Mouse (Mus musculus): ENCODE data around the gene Tcam1. TPM values are rescaled to one million over a fixed set of nuclear protein-coding genes. Genes with fewer than 3 reads are reported as not detected.

The Tcam1 gene
- polyA plus RNA-seq, 1 experiment from 2014 or later: 0.21 TPM

GRCm38 (mm10) chr11:106274971-106275411, 1.5 kb upstream of the Tcam1 start:
- Histone ChIP-seq H3K27ac (replicated peaks) (peak overlapping the region; percentile 31), H3K36me3 (replicated peaks) (peaks cover 7% of the 10 kb centered on the region), H3K27me3 (replicated peaks; ENCODE audit: low read depth, poor library complexity, severe bottlenecking) (0 out of 2 replicates have a peak, but pooled peaks cover 11% of the 10 kb centered on the region), H3K9me3 (no peaks in the 10 kb centered on the region), H3K4me3 (no peak overlapping the region), H3K4me1 (peaks cover 52% of the 10 kb centered on the region)
- no peak for DNase-seq (ENCODE audit: low spot score)
- 88% methylated on average over 7 of the region's 7 CpGs for WGBS

- Histone ChIP-seq H3K9me3 (no peaks in the 10 kb centered on the region), H3K27ac (replicated peaks) (no peak overlapping the region), H3K4me3 (no peak overlapping the region), H3K36me3 (replicated peaks) (no peaks in the 10 kb centered on the region), H3K4me1 (0 out of 2 replicates have a peak, but pooled peaks cover 3% of the 10 kb centered on the region), H3K27me3 (replicated peaks; ENCODE audit: low read depth, poor library complexity, severe bottlenecking) (0 out of 2 replicates have a peak, but pooled peaks cover 7% of the 10 kb centered on the region)
- WGBS: 85% methylated on average over 6 of the region's 6 CpGs
- DNase-seq (ENCODE audit: low spot score): no peak
These were observed 6.0 kb downstream of the Tcam1 start for GRCm38 (mm10) chr11:106282452-106282851.

- H3K27me3 ChIP-seq (replicated peaks; ENCODE audit: low read depth, poor library complexity, severe bottlenecking): 0 out of 2 replicates have a peak, but pooled peaks cover under 1% of the 10 kb centered on the region
- WGBS: 81% methylated on average over 4 of the region's 4 CpGs
- H3K4me1 ChIP-seq: 0 out of 2 replicates have a peak, but pooled peaks cover 3% of the 10 kb centered on the region
- H3K9me3 ChIP-seq: no peaks in the 10 kb centered on the region
- no peaks in the 10 kb centered on the region for H3K36me3 ChIP-seq (replicated peaks)
- no peak overlapping the region for H3K4me3 ChIP-seq
- H3K27ac ChIP-seq (replicated peaks): no peak overlapping the region
- no peak for DNase-seq (ENCODE audit: low spot score)
These were observed 6.9 kb downstream of the Tcam1 start for GRCm38 (mm10) chr11:106283371-106283770.

- Histone ChIP-seq H3K4me1 (0 out of 2 replicates have a peak, but pooled peaks cover 3% of the 10 kb centered on the region), H3K27ac (replicated peaks) (no peak overlapping the region), H3K9me3 (no peaks in the 10 kb centered on the region), H3K27me3 (replicated peaks; ENCODE audit: low read depth, poor library complexity, severe bottlenecking) (no peaks in the 10 kb centered on the region), H3K36me3 (replicated peaks) (no peaks in the 10 kb centered on the region), H3K4me3 (no peak overlapping the region)
- WGBS: 79% methylated on average over 8 of the region's 8 CpGs
- DNase-seq (ENCODE audit: low spot score): no peak
These were observed 7.7 kb downstream of the Tcam1 start for GRCm38 (mm10) chr11:106284126-106284525.

- no peaks in the 10 kb centered on the region for H3K27me3 ChIP-seq (replicated peaks; ENCODE audit: low read depth, poor library complexity, severe bottlenecking)
- H3K9me3 ChIP-seq: no peaks in the 10 kb centered on the region
- no peaks in the 10 kb centered on the region for H3K36me3 ChIP-seq (replicated peaks)
- no peak overlapping the region for H3K4me3 ChIP-seq
- WGBS: 90% methylated on average over 7 of the region's 7 CpGs
- DNase-seq (ENCODE audit: low spot score): no peak
- H3K4me1 ChIP-seq: 0 out of 2 replicates have a peak, but pooled peaks cover 3% of the 10 kb centered on the region
- H3K27ac ChIP-seq (replicated peaks): no peak overlapping the region
These were observed 9.7 kb downstream of the Tcam1 start for GRCm38 (mm10) chr11:106286206-106286605.

GRCm38 (mm10) chr11:106286987-106287386, 10.5 kb downstream of the Tcam1 start:
- Histone ChIP-seq H3K36me3 (replicated peaks) (no peaks in the 10 kb centered on the region), H3K27ac (replicated peaks) (no peak overlapping the region), H3K4me3 (no peak overlapping the region), H3K9me3 (no peaks in the 10 kb centered on the region), H3K4me1 (0 out of 2 replicates have a peak, but pooled peaks cover 3% of the 10 kb centered on the region), H3K27me3 (replicated peaks; ENCODE audit: low read depth, poor library complexity, severe bottlenecking) (no peaks in the 10 kb centered on the region)
- WGBS: 76% methylated on average over 11 of the region's 11 CpGs
- DNase-seq (ENCODE audit: low spot score): no peak

GRCm38 (mm10) chr11:106289369-106289768, 12.9 kb downstream of the Tcam1 start:
- no peak for DNase-seq (ENCODE audit: low spot score)
- Histone ChIP-seq H3K36me3 (replicated peaks) (no peaks in the 10 kb centered on the region), H3K4me3 (no peak overlapping the region), H3K27me3 (replicated peaks; ENCODE audit: low read depth, poor library complexity, severe bottlenecking) (no peaks in the 10 kb centered on the region), H3K9me3 (no peaks in the 10 kb centered on the region), H3K4me1 (0 out of 2 replicates have a peak, but pooled peaks cover 3% of the 10 kb centered on the region), H3K27ac (replicated peaks) (no peak overlapping the region)
- WGBS: 76% methylated on average over 8 of the region's 8 CpGs

GRCm38 (mm10) chr11:106290376-106290775, 13.9 kb downstream of the Tcam1 start:
- 87% methylated on average over 5 of the region's 5 CpGs for WGBS
- Histone ChIP-seq H3K27me3 (replicated peaks; ENCODE audit: low read depth, poor library complexity, severe bottlenecking) (no peaks in the 10 kb centered on the region), H3K9me3 (no peaks in the 10 kb centered on the region), H3K27ac (replicated peaks) (no peak overlapping the region), H3K4me3 (no peak overlapping the region), H3K4me1 (0 out of 2 replicates have a peak, but pooled peaks cover 3% of the 10 kb centered on the region), H3K36me3 (replicated peaks) (no peaks in the 10 kb centered on the region)
- DNase-seq (ENCODE audit: low spot score): no peak

GRCm38 (mm10) chr11:106291861-106292260, 15.4 kb downstream of the Tcam1 start:
- no peak overlapping the region for H3K27ac ChIP-seq (replicated peaks)
- no peaks in the 10 kb centered on the region for H3K4me1 ChIP-seq
- no peak for DNase-seq (ENCODE audit: low spot score)
- H3K4me3 ChIP-seq: no peak overlapping the region
- no peaks in the 10 kb centered on the region for H3K27me3 ChIP-seq (replicated peaks; ENCODE audit: low read depth, poor library complexity, severe bottlenecking)
- 91% methylated on average over 2 of the region's 2 CpGs for WGBS
- no peaks in the 10 kb centered on the region for H3K9me3 ChIP-seq
- no peaks in the 10 kb centered on the region for H3K36me3 ChIP-seq (replicated peaks)

- H3K4me3 ChIP-seq: no peak within 1 kb of the TSS
- no peaks in the 10 kb centered on the region for H3K36me3 ChIP-seq (replicated peaks)
- no peaks in the 10 kb centered on the region for H3K27me3 ChIP-seq (replicated peaks; ENCODE audit: low read depth, poor library complexity, severe bottlenecking)
- no peak for DNase-seq (ENCODE audit: low spot score)
- no peaks in the 10 kb centered on the region for H3K9me3 ChIP-seq
- no peak within 1 kb of the TSS; the same call in 1 of the 2 replicates for H3K27ac ChIP-seq (replicated peaks)
- 84% methylated on average over 9 of the region's 9 CpGs for WGBS
- no peaks in the 10 kb centered on the region for H3K4me1 ChIP-seq
These were observed 25.3 kb downstream of the Tcam1 start, which contains the start of gene Gh for GRCm38 (mm10) chr11:106301765-106302164. Gene Gh, minus strand, starts transcription at chr11:106301865.

- Histone ChIP-seq H3K4me3 (no peak overlapping the region), H3K36me3 (replicated peaks) (no peaks in the 10 kb centered on the region), H3K27me3 (replicated peaks; ENCODE audit: low read depth, poor library complexity, severe bottlenecking) (no peaks in the 10 kb centered on the region), H3K9me3 (no peaks in the 10 kb centered on the region), H3K27ac (replicated peaks) (no peak overlapping the region), H3K4me1 (no peaks in the 10 kb centered on the region)
- 15% methylated on average over 2 of the region's 2 CpGs for WGBS
- DNase-seq (ENCODE audit: low spot score): peak; percentile 79
These were observed 26.2 kb downstream of the Tcam1 start for GRCm38 (mm10) chr11:106302634-106303033.

- DNase-seq (ENCODE audit: low spot score): no peak
- Histone ChIP-seq H3K4me1 (peaks cover 11% of the 10 kb centered on the region), H3K27me3 (replicated peaks; ENCODE audit: low read depth, poor library complexity, severe bottlenecking) (no peaks in the 10 kb centered on the region), H3K4me3 (no peak overlapping the region), H3K9me3 (no peaks in the 10 kb centered on the region), H3K36me3 (replicated peaks) (no peaks in the 10 kb centered on the region), H3K27ac (replicated peaks) (no peak overlapping the region)
- WGBS: 83% methylated on average over 10 of the region's 10 CpGs
These were observed 29.0 kb downstream of the Tcam1 start for GRCm38 (mm10) chr11:106305348-106306064.

- DNase-seq (ENCODE audit: low spot score): no peak
- no peak overlapping the region for H3K27ac ChIP-seq (replicated peaks)
- H3K4me1 ChIP-seq: peaks cover 11% of the 10 kb centered on the region
- no peaks in the 10 kb centered on the region for H3K9me3 ChIP-seq
- WGBS: 93% methylated on average over 3 of the region's 3 CpGs
- H3K4me3 ChIP-seq: no peak overlapping the region
- no peaks in the 10 kb centered on the region for H3K27me3 ChIP-seq (replicated peaks; ENCODE audit: low read depth, poor library complexity, severe bottlenecking)
- H3K36me3 ChIP-seq (replicated peaks): no peaks in the 10 kb centered on the region
These were observed 29.6 kb downstream of the Tcam1 start for GRCm38 (mm10) chr11:106306065-106306385.

Data from embryonic facial prominence, embryonic 10.5 days (tissue).